Mouse (Mus musculus): ENCODE measurements around the gene Cct4. TPM values are rescaled to one million over a fixed set of nuclear protein-coding genes. Genes with fewer than 3 reads are reported as not detected.

The Cct4 gene
- polyA plus RNA-seq, 1 experiment from 2014 or later: 295 TPM

DNA sequence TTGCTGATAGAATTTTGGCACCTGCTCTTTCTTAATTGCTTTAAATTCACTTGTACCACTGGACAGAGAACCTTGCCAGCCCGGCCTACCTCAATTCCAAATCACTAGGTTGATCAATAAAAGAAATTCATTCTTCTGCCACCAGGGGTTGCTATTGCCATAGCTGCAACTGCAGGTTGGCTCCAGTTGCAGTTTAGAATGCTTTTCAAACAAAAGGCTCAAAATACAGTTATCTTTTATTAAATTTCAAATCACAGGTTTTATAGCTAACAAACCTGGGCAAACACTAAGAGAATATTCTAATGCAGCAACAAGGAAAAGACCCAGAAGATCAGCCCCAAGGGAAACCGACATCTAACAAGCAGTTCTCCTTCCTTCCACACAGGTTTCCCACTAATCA lies 3.0 kb upstream of the Cct4 start:
- peaks cover 19% of the 10 kb centered on the region for H3K4me1 ChIP-seq
- no peak overlapping the region for H3K4me2 ChIP-seq
- no peaks in the 10 kb centered on the region for H3K9me3 ChIP-seq (replicated peaks)
- no peaks in the 10 kb centered on the region for H3K36me3 ChIP-seq
- WGBS: 44% methylated on average over 2 of the region's 2 CpGs
- no peak overlapping the region for H3K27ac ChIP-seq
- H3K4me3 ChIP-seq (replicated peaks): no peak overlapping the region
- no peaks in the 10 kb centered on the region for H3K27me3 ChIP-seq
- no peak overlapping the region for H3K9ac ChIP-seq
- no peak for ATAC-seq (replicated peaks; ENCODE audit: low FRiP score)

GRCm38 (mm10) chr11:22989786-22990185 lies 533 bp upstream of the Cct4 start:
- Histone ChIP-seq H3K9me3 (replicated peaks) (no peaks in the 10 kb centered on the region), H3K27me3 (no peaks in the 10 kb centered on the region), H3K4me2 (peak overlapping the region; percentile 88), H3K27ac (peak overlapping the region; percentile 92), H3K36me3 (peaks cover 16% of the 10 kb centered on the region), H3K9ac (peak overlapping the region; percentile 89), H3K4me3 (replicated peaks) (peak overlapping the region; percentile 93), H3K4me1 (peaks cover 18% of the 10 kb centered on the region)
- WGBS: 56% methylated on average over 1 of the region's 1 CpGs
- ATAC-seq (replicated peaks; ENCODE audit: low FRiP score): 0 out of 2 replicates have a peak, but pooled peaks have one; percentile 16

GRCm38 (mm10) chr11:22991218-22991835 lies 1.0 kb downstream of the Cct4 start:
- Histone ChIP-seq H3K27ac (peak overlapping the region; percentile 92; the same call in 1 of the 2 replicates), H3K9me3 (replicated peaks) (no peaks in the 10 kb centered on the region), H3K36me3 (peaks cover 30% of the 10 kb centered on the region), H3K4me2 (peak overlapping the region; percentile 88), H3K9ac (peak overlapping the region; percentile 89), H3K4me1 (peaks cover 18% of the 10 kb centered on the region), H3K4me3 (replicated peaks) (peak overlapping the region; percentile 93), H3K27me3 (no peaks in the 10 kb centered on the region)
- WGBS: 7% methylated on average over 14 of the region's 14 CpGs
- no peak for ATAC-seq (replicated peaks; ENCODE audit: low FRiP score)

DNA sequence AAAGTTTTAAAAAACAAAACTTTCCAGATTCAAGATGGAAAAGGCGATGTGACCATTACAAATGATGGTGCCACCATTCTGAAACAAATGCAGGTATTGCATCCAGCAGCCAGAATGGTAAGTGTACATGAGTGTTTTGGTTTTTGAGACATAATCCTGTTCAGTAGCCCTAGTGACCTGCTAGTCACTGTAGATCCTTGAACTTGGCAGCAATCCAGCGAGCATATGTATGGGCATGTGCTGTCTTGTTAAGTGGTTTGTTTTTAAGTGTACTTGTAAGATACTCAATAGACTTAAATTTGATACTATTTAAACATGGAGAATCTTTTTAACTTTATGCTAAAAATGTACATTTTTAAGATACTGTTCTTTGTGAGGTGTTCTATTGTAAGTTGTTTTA lies 4.0 kb downstream of the Cct4 start:
- H3K9me3 ChIP-seq (replicated peaks): no peaks in the 10 kb centered on the region
- no peak for ATAC-seq (replicated peaks; ENCODE audit: low FRiP score)
- no peak overlapping the region for H3K27ac ChIP-seq
- 94% methylated on average over 2 of the region's 2 CpGs for WGBS
- no peak overlapping the region for H3K4me2 ChIP-seq
- no peak overlapping the region for H3K9ac ChIP-seq
- H3K4me1 ChIP-seq: peaks cover 18% of the 10 kb centered on the region
- no peaks in the 10 kb centered on the region for H3K27me3 ChIP-seq
- H3K4me3 ChIP-seq (replicated peaks): no peak overlapping the region
- H3K36me3 ChIP-seq: peaks cover 53% of the 10 kb centered on the region

- Histone ChIP-seq H3K9ac (no peak overlapping the region), H3K36me3 (peaks cover 65% of the 10 kb centered on the region), H3K27me3 (no peaks in the 10 kb centered on the region), H3K4me2 (no peak overlapping the region), H3K4me1 (peaks cover 12% of the 10 kb centered on the region), H3K27ac (no peak overlapping the region), H3K4me3 (replicated peaks) (no peak overlapping the region), H3K9me3 (replicated peaks) (no peaks in the 10 kb centered on the region)
- 98% methylated on average over 4 of the region's 4 CpGs for WGBS
- no peak for ATAC-seq (replicated peaks; ENCODE audit: low FRiP score)
Observed at GRCm38 (mm10) chr11:22995461-22995860, 5.1 kb downstream of the Cct4 start.

GRCm38 (mm10) chr11:22998308-22998707 lies 8.0 kb downstream of the Cct4 start:
- Histone ChIP-seq H3K27ac (no peak overlapping the region), H3K9me3 (replicated peaks) (no peaks in the 10 kb centered on the region), H3K27me3 (no peaks in the 10 kb centered on the region), H3K4me3 (replicated peaks) (no peak overlapping the region), H3K4me2 (no peak overlapping the region), H3K36me3 (peaks cover 88% of the 10 kb centered on the region), H3K4me1 (no peaks in the 10 kb centered on the region), H3K9ac (no peak overlapping the region)
- 81% methylated on average over 1 of the region's 1 CpGs for WGBS
- ATAC-seq (replicated peaks; ENCODE audit: low FRiP score): no peak

DNA sequence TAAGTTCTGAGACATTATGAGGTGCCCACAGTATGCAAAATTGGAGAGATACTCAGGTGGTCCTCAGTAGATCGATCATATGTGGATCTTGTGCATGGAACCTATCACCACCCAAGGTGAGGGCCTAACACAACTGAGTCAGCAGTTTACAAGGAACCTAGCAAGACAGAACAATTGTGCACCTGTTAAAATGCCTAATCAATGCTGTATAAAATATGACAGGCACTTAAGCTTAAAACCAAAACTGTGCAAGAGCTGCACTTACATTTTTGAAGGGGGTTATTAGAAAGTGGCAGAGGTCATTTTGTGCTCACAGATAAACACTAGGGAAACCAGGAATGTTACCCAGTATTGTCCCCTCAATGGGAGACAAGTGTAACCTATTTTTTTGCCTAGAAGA lies 15.0 kb downstream of the Cct4 start:
- H3K4me3 ChIP-seq (replicated peaks): no peak overlapping the region
- H3K4me2 ChIP-seq: no peak overlapping the region
- peaks cover 49% of the 10 kb centered on the region for H3K36me3 ChIP-seq
- no peak for ATAC-seq (replicated peaks; ENCODE audit: low FRiP score)
- H3K9ac ChIP-seq: no peak overlapping the region
- H3K4me1 ChIP-seq: peaks cover 5% of the 10 kb centered on the region
- 93% methylated on average over 1 of the region's 1 CpGs for WGBS
- H3K27ac ChIP-seq: no peak overlapping the region
- no peaks in the 10 kb centered on the region for H3K9me3 ChIP-seq (replicated peaks)
- no peaks in the 10 kb centered on the region for H3K27me3 ChIP-seq

GRCm38 (mm10) chr11:23007166-23007480 lies 16.8 kb downstream of the Cct4 start:
- Histone ChIP-seq H3K9me3 (replicated peaks) (no peaks in the 10 kb centered on the region), H3K9ac (peak overlapping the region; percentile 74; the same call in 1 of the 2 replicates), H3K4me1 (peaks cover 5% of the 10 kb centered on the region), H3K36me3 (peaks cover 33% of the 10 kb centered on the region), H3K27me3 (no peaks in the 10 kb centered on the region), H3K27ac (peak overlapping the region; percentile 95), H3K4me2 (peak overlapping the region; percentile 78), H3K4me3 (replicated peaks) (peak overlapping the region; percentile 67)
- ATAC-seq (replicated peaks; ENCODE audit: low FRiP score): no peak; the same call in 1 of the 2 replicates
- WGBS: 6% methylated on average over 6 of the region's 6 CpGs

DNA sequence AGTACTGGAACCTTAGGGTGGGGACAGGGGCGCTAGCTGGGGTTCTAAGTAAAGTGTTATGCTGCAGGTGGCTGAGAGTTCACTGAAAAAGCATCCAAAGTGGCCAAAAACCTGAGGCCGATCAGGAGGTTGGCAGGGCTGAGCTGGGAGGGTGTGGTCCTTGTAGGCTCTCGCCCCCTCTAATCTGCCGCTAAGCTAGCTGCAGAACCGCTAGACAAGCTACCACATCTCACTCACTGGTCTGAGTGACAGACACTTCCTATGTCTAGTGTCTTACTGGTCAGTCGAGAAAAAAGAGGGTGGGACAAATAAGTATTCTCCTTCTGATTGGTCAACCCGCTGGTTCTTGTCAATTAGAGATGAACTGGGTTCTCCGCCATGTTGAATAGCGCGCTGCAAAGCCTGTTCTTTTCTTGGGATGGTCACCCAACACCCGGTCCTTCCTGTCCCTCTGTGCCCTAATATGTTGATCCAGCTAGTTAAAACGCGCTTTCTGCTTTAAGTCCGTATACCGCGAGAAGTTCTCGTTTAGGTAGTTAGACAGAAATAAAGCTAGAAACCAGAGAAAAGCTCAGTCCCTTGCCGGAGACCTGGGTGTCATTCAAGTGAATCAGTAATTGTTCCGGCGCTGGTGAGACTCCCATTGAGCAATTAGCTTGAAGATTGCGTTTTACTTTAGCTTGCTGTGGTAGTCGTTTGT lies 17.3 kb downstream of the Cct4 start, which contains the start of gene Fam161a:
TSS of gene Fam161a (plus strand) at position 51 of the 700 bp plus-strand sequence.
- Histone ChIP-seq H3K9me3 (replicated peaks) (no peaks in the 10 kb centered on the region), H3K4me2 (peak within 1 kb of the TSS; percentile 78), H3K36me3 (peaks cover 28% of the 10 kb centered on the region), H3K27me3 (no peaks in the 10 kb centered on the region), H3K4me1 (peaks cover 5% of the 10 kb centered on the region), H3K9ac (peak within 1 kb of the TSS; percentile 74), H3K27ac (peak within 1 kb of the TSS; percentile 95), H3K4me3 (replicated peaks) (peak within 1 kb of the TSS; percentile 67)
- 2% methylated on average over 22 of the region's 22 CpGs for WGBS
- peak; percentile 94 for ATAC-seq (replicated peaks; ENCODE audit: low FRiP score)

DNA sequence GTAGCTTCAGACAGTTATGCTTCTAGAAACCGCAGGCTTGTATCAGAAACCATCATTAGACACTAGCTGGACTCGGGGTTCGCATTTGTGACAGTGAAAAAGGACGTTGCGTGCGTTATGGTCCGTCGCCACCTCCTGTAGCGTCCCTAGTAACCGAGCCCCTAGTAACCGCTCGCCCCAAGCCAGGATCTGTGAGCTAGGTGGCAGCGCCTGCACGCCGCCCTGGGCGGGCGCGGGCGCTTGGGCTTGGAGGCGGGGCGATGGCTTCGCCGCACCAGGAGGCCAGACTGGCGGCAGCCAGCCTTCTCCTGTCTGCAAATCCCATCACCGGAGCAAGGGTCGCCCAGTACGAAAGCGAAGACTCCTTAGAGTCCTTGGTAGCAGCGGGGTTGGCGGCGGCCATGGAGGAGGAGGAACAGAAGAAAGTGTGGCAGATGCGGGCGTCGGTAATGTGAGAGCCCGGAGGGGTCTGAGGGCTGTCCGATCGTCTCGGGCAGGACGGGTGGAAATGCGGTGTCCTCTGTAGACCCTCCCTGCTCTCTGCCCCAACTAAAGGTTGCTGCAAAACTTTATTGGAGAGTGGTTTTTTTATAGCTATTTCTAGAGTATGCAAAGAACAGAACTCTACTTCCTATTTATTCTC lies 18.0 kb downstream of the Cct4 start:
- peak overlapping the region; percentile 74 for H3K9ac ChIP-seq
- H3K9me3 ChIP-seq (replicated peaks): no peaks in the 10 kb centered on the region
- H3K4me3 ChIP-seq (replicated peaks): peak overlapping the region; percentile 67
- under 1% methylated on average over 40 of the region's 40 CpGs for WGBS
- H3K27ac ChIP-seq: peak overlapping the region; percentile 95
- H3K4me2 ChIP-seq: peak overlapping the region; percentile 78
- peaks cover 22% of the 10 kb centered on the region for H3K36me3 ChIP-seq
- peaks cover 5% of the 10 kb centered on the region for H3K4me1 ChIP-seq
- peak; percentile 96 for ATAC-seq (replicated peaks; ENCODE audit: low FRiP score)
- H3K27me3 ChIP-seq: no peaks in the 10 kb centered on the region

- Histone ChIP-seq H3K4me3 (replicated peaks) (peak overlapping the region; percentile 67), H3K9ac (peak overlapping the region; percentile 74; the same call in 1 of the 2 replicates), H3K9me3 (replicated peaks) (no peaks in the 10 kb centered on the region), H3K36me3 (peaks cover 17% of the 10 kb centered on the region), H3K27ac (peak overlapping the region; percentile 95), H3K4me2 (peak overlapping the region; percentile 78), H3K4me1 (peaks cover 5% of the 10 kb centered on the region), H3K27me3 (no peaks in the 10 kb centered on the region)
- WGBS: 42% methylated on average over 4 of the region's 4 CpGs
- ATAC-seq (replicated peaks; ENCODE audit: low FRiP score): no peak
Observed at GRCm38 (mm10) chr11:23008824-23009200, 18.5 kb downstream of the Cct4 start.

DNA sequence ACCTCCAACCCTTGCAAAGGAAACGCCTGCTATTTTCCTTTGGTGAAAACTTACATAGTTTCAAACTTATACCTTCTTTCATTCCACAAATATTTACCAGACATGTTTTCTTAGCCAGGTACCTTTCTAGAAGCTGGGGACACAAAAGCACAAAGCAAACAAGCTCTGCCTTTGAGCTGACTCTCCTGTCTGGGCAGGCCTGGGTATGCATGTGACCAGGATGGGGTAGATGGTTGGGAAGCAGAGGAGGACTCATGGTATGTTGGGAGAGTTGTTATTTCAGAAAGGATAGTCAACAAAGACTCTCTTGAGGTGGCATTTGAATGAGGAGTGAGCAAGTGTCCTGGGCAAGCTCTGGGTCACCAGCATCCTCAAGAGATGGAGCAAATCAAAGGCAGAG lies 22.8 kb downstream of the Cct4 start:
- H3K36me3 ChIP-seq: no peaks in the 10 kb centered on the region
- no peaks in the 10 kb centered on the region for H3K9me3 ChIP-seq (replicated peaks)
- no peaks in the 10 kb centered on the region for H3K4me1 ChIP-seq
- no peak overlapping the region for H3K27ac ChIP-seq
- WGBS: 75% methylated on average over 1 of the region's 1 CpGs
- H3K4me2 ChIP-seq: no peak overlapping the region
- H3K27me3 ChIP-seq: no peaks in the 10 kb centered on the region
- H3K9ac ChIP-seq: no peak overlapping the region
- H3K4me3 ChIP-seq (replicated peaks): no peak overlapping the region
- ATAC-seq (replicated peaks; ENCODE audit: low FRiP score): no peak

Data from kidney, embryonic 15.5 days (tissue).